Mouse (Mus musculus): ENCODE measurements at regions not wholly inside any gene's neighbourhood (a gene's known extent, or its start where the extent isn't known, plus 50 kb on each side); places are given as distances from the start of the nearest gene placed in this dataset.

DNA sequence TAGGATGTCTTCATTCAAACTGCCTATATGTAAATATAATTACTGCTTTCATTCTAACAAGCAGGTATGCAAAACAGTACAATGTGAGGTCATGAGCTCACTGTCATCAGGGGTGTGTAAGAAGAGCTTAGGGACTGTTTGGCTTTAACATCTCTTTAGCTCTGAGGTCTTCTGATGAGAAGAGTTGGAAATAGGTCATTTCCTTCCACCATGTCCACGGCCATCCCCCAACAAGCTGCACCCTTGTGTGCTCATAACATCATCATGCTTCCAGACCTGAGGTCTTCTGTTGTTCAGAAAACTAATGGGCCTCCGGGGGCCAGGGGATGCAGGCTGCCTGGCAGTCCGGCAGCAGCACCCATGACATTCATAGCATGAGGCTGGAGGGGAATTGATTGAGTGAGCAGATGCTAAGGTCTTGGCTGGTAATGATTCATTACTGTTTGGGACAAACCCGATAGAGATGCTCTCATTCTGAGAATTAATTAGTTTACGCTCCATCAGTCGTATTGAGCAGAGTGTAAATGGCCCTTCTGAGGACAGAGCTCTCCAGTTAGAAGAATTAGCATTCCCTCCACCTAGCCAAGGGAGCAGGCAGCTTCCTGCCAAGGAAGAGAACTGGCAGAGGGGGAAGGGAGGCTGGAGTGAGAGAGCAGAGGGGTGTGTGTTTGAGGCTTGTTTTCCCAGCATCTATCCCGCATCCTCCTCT is 64.0 kb downstream of the Rps24 start:
- Histone ChIP-seq H3K27ac (no peak overlapping the region), H3K27me3 (no peaks in the 10 kb centered on the region), H3K4me3 (no peak overlapping the region), H3K36me3 (no peaks in the 10 kb centered on the region), H3K9ac (no peak overlapping the region), H3K4me1 (peaks cover 3% of the 10 kb centered on the region; the same call in 1 of the 2 replicates), H3K9me3 (no peaks in the 10 kb centered on the region; the same call in 1 of the 2 replicates), H3K4me2 (no peak overlapping the region)
- ATAC-seq (ENCODE audit: insufficient number of reproducible peaks, insufficient read depth, low FRiP score, low TSS enrichment, low read depth), result no peak
- WGBS, result 54% methylated on average over 7 of the region's 7 CpGs

DNA sequence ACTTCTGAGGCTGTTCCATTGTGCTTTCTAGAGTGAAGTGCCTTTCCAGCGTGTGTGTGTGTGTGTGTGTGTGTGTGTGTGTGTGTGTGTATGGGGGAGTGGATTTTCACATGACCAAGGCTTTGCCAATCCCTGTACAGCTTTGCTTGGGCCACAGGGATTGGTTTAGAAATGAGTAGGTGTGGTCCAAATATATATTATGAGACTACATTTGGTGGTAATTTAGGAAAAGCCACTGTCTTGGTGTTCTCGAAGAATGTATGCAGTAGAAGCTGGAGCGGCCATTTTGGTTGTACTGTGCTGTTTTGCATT is 64.5 kb downstream of the Rps24 start:
- Histone ChIP-seq H3K4me2 (no peak overlapping the region), H3K4me3 (no peak overlapping the region), H3K27ac (no peak overlapping the region), H3K9me3 (no peaks in the 10 kb centered on the region; the same call in 1 of the 2 replicates), H3K4me1 (peaks cover 3% of the 10 kb centered on the region; the same call in 1 of the 2 replicates), H3K27me3 (no peaks in the 10 kb centered on the region), H3K9ac (no peak overlapping the region), H3K36me3 (no peaks in the 10 kb centered on the region)
- WGBS, result 72% methylated on average over 3 of the region's 3 CpGs
- ATAC-seq (ENCODE audit: insufficient number of reproducible peaks, insufficient read depth, low FRiP score, low TSS enrichment, low read depth), result no peak

DNA sequence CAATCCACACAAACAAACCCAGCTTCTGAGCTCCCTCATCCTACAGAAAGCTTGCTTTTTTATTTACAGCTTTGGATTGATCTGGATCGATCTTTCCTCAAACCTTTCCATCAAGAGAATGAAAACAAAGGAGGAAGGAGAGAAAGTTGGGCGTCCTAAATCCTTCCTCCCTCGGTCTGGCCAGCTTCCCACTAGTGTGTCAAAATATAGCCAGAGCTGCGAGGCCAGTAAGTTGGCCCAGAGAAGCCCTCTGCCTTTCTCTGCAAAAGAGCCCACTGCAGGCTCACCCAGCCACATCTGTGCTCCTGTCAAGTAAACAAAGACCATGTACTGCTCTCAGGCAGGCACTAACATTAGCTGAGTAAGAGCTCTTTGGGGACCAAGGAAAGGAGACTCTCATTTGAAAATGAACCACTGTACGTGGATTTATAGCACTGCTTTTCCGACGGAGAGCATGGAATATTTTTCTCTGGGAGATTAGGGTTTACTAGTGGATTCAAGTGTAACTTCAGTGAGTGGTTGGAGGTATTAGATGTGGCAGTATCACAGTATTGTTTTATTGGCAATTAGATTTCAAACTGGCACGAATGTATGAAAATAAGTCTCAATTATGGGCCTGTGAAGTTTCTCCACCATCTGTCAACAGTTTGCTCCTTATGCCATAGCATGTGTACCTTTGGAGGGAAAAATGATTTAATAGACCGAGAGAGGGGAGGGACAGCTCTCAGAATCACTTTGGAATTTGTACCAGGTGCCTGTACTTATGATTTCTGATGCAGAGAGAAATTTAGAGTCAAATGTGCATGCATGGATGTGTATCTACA is 78.1 kb downstream of the Rps24 start:
- H3K36me3 ChIP-seq, result no peaks in the 10 kb centered on the region
- no peak for ATAC-seq (ENCODE audit: insufficient number of reproducible peaks, insufficient read depth, low FRiP score, low TSS enrichment, low read depth)
- no peaks in the 10 kb centered on the region for H3K4me1 ChIP-seq
- no peak overlapping the region for H3K4me2 ChIP-seq
- 68% methylated on average over 9 of the region's 9 CpGs for WGBS
- no peak overlapping the region for H3K27ac ChIP-seq
- no peak overlapping the region for H3K9ac ChIP-seq
- no peak overlapping the region for H3K4me3 ChIP-seq
- no peaks in the 10 kb centered on the region for H3K9me3 ChIP-seq
- H3K27me3 ChIP-seq, result no peaks in the 10 kb centered on the region

DNA sequence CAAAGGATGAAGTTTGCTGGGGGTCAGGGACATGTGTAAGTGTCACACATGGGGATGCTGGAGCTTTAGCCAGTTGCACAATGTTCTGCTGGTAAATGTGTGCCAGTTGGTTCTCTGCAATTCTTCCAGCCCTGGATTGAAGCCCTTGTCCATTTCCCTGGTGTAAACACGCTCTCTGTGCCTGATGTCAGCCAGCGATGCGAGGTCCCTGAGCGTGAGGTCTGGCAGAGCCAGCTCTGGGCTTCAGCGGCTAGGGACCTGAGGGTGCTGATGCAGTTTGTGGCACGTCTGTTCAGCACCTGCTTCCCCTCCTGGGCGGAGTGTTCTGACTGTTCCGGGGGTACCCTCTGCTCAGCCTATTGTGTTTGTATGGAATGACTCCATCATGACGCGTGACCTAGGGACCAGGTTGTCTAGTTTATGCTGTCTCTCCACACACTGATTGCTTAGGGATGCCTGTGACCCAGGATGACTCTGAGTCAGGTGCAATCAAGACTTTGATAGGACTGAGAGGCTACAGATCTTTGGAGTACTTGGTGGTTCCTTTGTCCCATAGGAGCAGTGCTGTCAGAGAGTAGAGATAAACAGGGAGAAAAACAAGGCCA is 78.9 kb downstream of the Rps24 start:
- 81% methylated on average over 10 of the region's 10 CpGs for WGBS
- H3K9me3 ChIP-seq, result no peaks in the 10 kb centered on the region
- H3K36me3 ChIP-seq, result no peaks in the 10 kb centered on the region
- no peak for ATAC-seq (ENCODE audit: insufficient number of reproducible peaks, insufficient read depth, low FRiP score, low TSS enrichment, low read depth)
- H3K4me3 ChIP-seq, result no peak overlapping the region
- no peaks in the 10 kb centered on the region for H3K4me1 ChIP-seq
- H3K9ac ChIP-seq, result no peak overlapping the region
- H3K27ac ChIP-seq, result no peak overlapping the region
- no peak overlapping the region for H3K4me2 ChIP-seq
- no peaks in the 10 kb centered on the region for H3K27me3 ChIP-seq

DNA sequence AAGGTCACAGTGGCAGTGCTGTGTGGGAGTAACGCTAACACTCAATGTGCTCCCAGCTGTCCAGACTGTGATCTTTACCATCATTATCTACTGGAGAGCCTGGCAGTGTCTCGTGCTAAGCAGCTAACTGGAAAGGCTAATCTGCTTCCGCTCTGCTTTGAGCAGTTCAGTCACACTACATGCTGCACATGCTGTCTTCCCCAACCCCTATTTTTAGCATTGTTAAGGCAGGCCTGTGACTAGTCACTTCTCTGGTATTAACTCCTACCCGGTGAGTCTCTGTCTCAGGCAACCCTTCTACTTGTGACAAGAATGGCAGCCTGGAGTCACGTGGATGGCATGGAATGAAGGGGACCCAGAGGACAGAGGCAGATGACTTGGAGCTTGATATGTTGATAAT is 88.2 kb downstream of the Rps24 start:
- no peak overlapping the region for H3K4me3 ChIP-seq
- H3K4me1 ChIP-seq, result peaks cover 15% of the 10 kb centered on the region
- no peaks in the 10 kb centered on the region for H3K27me3 ChIP-seq
- no peak overlapping the region for H3K27ac ChIP-seq
- H3K9ac ChIP-seq, result no peak overlapping the region
- no peak for ATAC-seq (ENCODE audit: insufficient number of reproducible peaks, insufficient read depth, low FRiP score, low TSS enrichment, low read depth)
- H3K9me3 ChIP-seq, result no peaks in the 10 kb centered on the region
- WGBS, result 86% methylated on average over 5 of the region's 5 CpGs
- no peaks in the 10 kb centered on the region for H3K36me3 ChIP-seq
- H3K4me2 ChIP-seq, result no peak overlapping the region

DNA sequence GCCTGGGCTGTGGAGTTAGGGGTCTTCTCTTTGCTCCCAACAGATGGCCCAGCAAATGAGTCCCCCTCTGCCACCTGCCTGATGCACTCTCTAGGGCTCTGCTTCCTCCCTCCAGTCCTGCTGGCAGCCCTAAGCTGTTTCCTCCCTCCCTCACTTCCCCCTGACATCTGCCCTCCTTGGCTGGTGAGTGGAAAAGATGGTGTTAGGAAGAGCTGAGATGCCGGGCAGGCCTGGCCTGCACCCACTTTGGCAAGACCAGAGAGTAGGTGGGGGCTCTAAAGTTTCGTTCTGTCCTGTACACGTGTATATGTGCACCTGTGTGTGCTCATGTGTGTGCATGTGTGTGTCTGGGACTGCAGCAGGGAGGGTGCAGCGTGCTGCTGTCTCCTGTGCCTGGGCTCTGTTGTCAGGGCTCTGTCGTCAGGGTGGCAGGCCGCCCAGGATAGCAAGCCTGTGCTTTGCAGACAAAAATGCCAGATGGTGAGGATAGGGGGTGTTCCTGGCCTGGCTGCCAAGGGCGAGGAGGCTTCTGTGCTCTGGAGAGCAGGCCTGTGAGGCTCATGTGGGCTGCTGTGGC is 91.7 kb downstream of the Rps24 start:
- no peak overlapping the region for H3K4me2 ChIP-seq
- H3K9ac ChIP-seq, result no peak overlapping the region
- no peaks in the 10 kb centered on the region for H3K27me3 ChIP-seq
- peaks cover 15% of the 10 kb centered on the region for H3K4me1 ChIP-seq
- H3K4me3 ChIP-seq, result no peak overlapping the region
- 27% methylated on average over 7 of the region's 7 CpGs for WGBS
- no peaks in the 10 kb centered on the region for H3K9me3 ChIP-seq
- peak overlapping the region; percentile 58 for H3K27ac ChIP-seq
- ATAC-seq (ENCODE audit: insufficient number of reproducible peaks, insufficient read depth, low FRiP score, low TSS enrichment, low read depth), result peak; percentile 69
- H3K36me3 ChIP-seq, result no peaks in the 10 kb centered on the region

DNA sequence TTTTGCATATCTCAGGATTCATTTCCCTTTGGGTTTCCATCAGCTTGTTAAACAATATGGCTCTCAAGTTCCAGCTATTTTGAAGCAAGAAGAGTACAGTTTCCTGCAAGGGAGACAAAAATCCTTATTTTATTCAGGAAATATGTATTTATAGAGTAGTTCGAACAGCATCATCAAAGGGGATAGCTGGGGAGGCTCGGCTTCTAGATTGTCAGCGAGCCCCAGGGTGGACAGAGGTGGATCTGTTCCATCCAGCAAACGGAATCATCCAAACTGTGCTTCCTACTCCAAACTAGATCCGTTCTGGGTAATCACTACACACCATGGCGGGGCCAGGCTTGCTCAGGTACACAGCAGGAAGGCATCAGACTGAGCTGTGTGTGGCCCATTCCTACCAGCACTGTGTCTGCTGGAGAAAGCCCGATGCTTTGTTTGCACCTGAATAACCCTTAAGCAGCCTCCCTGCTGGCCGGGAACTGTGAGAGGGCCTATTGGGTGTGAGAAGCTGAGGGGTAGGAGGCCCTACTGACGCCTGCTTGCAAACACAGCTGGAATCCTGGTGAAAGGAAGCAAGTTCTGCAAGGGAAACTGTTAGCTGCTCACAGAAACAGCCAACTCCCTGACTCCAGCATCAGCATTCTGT is 92.3 kb downstream of the Rps24 start:
- no peak for ATAC-seq (ENCODE audit: insufficient number of reproducible peaks, insufficient read depth, low FRiP score, low TSS enrichment, low read depth)

DNA sequence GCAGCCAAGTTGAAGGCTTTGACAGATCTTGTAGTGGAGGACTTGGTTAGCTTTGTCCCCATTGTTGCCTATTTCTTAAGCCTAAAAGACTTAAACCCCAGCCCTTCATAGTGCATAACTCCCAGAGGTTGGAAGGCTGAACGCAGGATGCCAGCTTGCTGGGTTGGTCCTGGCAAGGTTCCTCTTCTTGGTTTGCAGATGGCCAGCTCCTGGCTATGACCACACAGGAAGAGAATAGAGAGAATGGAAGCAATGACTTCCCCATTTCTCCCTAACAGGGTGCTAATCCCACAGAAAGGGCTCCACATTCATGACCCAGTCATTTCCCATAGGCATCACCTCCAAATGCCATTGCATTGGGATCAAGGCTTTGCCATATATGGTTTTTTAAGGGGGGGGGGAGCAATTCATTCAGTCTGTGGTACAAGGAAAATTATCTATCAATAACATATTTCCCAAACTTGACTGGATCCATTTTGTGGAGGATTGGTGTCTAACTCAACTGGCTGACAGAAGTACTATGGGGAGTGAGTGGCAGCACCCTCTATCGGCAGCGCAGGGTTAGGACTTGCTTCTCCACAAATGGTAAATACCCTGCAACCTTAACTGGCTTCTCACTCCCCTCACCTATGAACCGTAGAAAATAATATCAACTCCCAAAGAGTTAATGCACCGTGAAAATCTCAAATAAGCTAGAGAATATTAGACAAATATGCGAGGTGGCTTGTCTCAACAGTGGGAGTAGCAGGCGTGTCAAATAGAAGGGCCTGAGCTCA is 99.4 kb downstream of the Rps24 start:
- Histone ChIP-seq H3K4me3 (no peak overlapping the region), H3K9me3 (no peaks in the 10 kb centered on the region), H3K4me1 (peaks cover 7% of the 10 kb centered on the region; the same call in 1 of the 2 replicates), H3K36me3 (no peaks in the 10 kb centered on the region), H3K27ac (no peak overlapping the region), H3K27me3 (no peaks in the 10 kb centered on the region), H3K4me2 (no peak overlapping the region), H3K9ac (no peak overlapping the region)
- 47% methylated on average over 7 of the region's 7 CpGs for WGBS
- ATAC-seq (ENCODE audit: insufficient number of reproducible peaks, insufficient read depth, low FRiP score, low TSS enrichment, low read depth), result no peak

More for the DNA sequence above, 92.3 kb downstream of the Rps24 start:
- H3K4me3 ChIP-seq, result no peak overlapping the region
- peaks cover 15% of the 10 kb centered on the region for H3K4me1 ChIP-seq
- WGBS, result 19% methylated on average over 9 of the region's 9 CpGs
- peak overlapping the region; percentile 58 for H3K27ac ChIP-seq
- no peaks in the 10 kb centered on the region for H3K27me3 ChIP-seq
- H3K9ac ChIP-seq, result no peak overlapping the region
- no peaks in the 10 kb centered on the region for H3K9me3 ChIP-seq
- no peak overlapping the region for H3K4me2 ChIP-seq
- H3K36me3 ChIP-seq, result no peaks in the 10 kb centered on the region

DNA sequence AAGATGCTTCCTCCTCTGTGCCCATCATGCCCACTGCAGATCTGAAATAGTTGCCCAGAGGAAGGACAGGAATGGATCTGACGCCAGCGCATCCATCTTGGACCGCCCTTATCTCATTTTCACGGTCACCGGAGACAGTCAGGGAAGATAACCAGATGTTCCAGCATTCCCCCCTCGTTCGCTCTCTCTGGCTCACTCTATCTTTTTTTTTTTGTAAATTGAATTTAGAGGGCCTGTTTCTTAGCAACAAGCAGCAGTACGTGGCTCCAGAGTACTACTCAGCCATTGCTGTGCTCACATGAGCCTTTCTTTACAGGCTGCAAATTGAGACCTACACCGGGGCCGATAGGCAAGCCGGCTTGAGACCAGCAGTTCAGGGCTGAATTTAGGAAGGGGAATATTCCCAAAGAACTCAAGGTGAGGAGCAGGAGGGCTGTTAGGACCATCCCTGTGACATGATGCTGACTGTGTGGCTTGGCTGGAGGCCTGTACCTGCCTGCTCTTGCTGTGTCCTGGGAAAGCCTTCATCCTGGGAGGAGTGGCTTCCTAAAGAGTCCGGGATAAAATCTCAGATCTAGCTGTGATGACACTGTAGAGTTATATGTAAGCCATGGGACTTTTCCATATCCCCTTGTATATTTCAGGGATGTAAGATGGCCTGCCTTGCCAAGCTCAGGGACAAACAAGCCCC is 100.2 kb downstream of the Rps24 start:
- peaks cover 7% of the 10 kb centered on the region; the same call in 1 of the 2 replicates for H3K4me1 ChIP-seq
- H3K27me3 ChIP-seq, result no peaks in the 10 kb centered on the region
- H3K4me2 ChIP-seq, result no peak overlapping the region
- H3K9ac ChIP-seq, result no peak overlapping the region
- no peak overlapping the region for H3K4me3 ChIP-seq
- H3K9me3 ChIP-seq, result no peaks in the 10 kb centered on the region
- peak overlapping the region; percentile 33; the same call in 1 of the 2 replicates for H3K27ac ChIP-seq
- no peak for ATAC-seq (ENCODE audit: insufficient number of reproducible peaks, insufficient read depth, low FRiP score, low TSS enrichment, low read depth)
- WGBS, result 57% methylated on average over 12 of the region's 12 CpGs
- H3K36me3 ChIP-seq, result no peaks in the 10 kb centered on the region

DNA sequence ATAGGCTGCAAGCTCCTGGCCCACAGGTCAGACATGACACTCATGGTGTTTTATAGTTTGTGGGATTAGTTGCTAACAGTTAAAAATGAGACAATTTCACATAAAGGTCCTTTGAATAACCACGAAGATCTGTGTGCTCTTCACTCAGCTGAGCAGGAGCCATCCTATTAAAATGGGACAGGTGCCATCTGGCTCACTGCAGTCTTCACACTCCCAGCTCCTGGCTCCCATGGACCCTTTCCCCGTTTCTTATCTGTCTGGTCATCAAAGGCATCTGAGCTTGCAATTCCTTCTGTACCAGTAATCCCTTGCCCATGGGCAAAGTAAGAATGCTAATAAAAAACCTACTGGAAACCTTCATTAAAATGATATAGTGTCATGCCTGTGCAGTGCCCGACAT is 101.1 kb downstream of the Rps24 start:
- peaks cover 7% of the 10 kb centered on the region; the same call in 1 of the 2 replicates for H3K4me1 ChIP-seq
- 66% methylated on average over 3 of the region's 3 CpGs for WGBS
- ATAC-seq (ENCODE audit: insufficient number of reproducible peaks, insufficient read depth, low FRiP score, low TSS enrichment, low read depth), result no peak
- H3K4me3 ChIP-seq, result no peak overlapping the region
- no peak overlapping the region for H3K27ac ChIP-seq
- no peaks in the 10 kb centered on the region for H3K36me3 ChIP-seq
- no peaks in the 10 kb centered on the region for H3K9me3 ChIP-seq
- H3K4me2 ChIP-seq, result no peak overlapping the region
- no peak overlapping the region for H3K9ac ChIP-seq
- H3K27me3 ChIP-seq, result no peaks in the 10 kb centered on the region
